Mouse (Mus musculus): ENCODE data around the gene Hs3st3b1.

Hs3st3b1 gene

GRCm38 (mm10) chr11:63879261-63879660 is 42.8 kb downstream of the Hs3st3b1 start:
- no peak for DNase-seq

DNA sequence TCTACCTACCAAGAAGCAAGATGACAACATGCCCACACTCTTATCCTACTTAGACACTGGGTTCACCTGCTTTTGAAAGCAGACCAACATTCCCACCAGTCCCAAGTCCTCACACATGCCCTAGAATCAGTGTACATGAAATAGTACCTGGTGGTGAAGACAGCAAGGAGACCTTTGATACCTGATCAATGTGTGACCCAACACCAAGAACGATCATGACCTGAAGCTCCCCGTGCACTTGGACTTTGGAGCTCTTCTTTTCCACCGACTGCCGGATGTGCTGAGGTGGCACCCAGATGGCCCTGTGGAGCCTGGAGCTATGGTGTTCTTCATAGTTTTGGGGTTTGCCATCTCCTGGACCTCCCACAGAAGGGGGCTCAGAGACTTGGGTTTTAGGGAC is 43.5 kb downstream of the Hs3st3b1 start:
- no peak for DNase-seq

DNA sequence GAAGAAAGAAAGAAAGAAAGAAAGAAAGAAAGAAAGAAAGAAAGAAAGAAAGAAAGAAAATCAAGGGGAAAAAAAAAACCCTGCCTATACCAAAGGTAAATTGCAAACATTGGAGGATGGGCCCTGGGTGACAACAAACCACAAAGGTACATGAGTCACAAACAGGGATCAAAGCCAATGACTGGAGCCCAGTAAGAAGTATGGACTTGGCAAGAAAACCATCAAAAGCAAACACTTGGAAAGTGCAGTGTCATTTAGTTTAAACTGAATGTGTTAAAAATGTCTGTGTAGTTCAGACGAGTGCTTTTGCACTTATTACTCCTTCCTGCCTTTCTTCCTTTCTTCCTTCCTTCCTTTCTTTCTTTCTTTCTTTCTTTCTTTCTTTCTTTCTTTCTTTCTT is 59.3 kb downstream of the Hs3st3b1 start:
- no peak for DNase-seq

DNA sequence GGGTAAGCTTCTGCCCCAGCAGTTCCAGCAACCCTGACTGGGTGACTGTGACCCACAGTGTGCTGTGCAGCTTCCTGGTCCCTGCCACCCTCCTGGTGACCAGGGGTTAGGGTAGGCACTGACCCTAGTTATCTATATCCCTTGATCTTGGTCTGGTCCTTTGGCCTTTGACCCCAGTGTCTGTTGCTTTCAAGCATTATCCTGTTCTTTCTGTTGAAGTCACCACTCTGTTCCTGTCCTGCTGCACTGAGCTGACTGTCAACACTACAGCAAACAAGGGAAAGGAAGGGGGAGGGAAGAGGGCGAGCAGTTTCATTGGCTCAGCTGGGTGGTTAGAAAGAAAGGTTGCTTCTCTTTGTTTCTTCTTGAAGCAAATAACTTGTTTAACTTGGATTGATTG is 60.1 kb downstream of the Hs3st3b1 start:
- DNase-seq: no peak

GRCm38 (mm10) chr11:63851041-63851730 is 70.9 kb downstream of the Hs3st3b1 start:
- no peak for DNase-seq

- DNase-seq: no peak
Measured at GRCm38 (mm10) chr11:63850261-63850660, 71.8 kb downstream of the Hs3st3b1 start.

GRCm38 (mm10) chr11:63845379-63845778 is 76.7 kb downstream of the Hs3st3b1 start:
- no peak for DNase-seq

DNA sequence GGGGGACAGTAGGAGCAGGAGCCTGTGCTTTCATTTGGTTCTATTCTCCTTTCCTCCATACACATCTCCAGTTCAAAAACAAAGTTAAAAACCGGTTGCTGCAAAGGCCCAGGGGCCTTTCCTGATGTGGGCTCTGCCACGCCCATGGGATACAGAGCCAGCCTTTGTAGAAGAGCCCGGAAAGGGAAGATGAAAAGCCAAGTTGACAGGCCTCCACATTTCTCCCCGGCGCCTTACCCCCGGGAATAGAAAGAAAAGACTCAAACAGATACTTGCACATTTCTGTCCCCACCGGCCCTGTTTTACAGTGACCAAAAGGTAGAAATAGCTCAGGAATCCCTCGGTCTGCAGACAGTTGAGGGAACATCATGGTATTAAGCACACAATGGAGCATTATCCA is 77.4 kb downstream of the Hs3st3b1 start:
- no peak for DNase-seq

- DNase-seq: no peak
Measured at GRCm38 (mm10) chr11:63837526-63837925, 84.6 kb downstream of the Hs3st3b1 start.

Data from cerebellum, adult 11-12 months (tissue).